Mouse (Mus musculus) testis, adult 2 months (tissue): ENCODE results near the gene Sfmbt1.

ENCODE experiments used
- CTCF ChIP-seq: fragments of 200-500 bp; IDR thresholded peaks from 2 replicates; pipeline ENCODE4 v1.5.1; 2012; ENCODE audit warnings: low read depth, mild to moderate bottlenecking, inconsistent platforms, low read length, moderate library complexity; ENCODE audit not compliant: control insufficient read depth, insufficient read depth, insufficient replicate concordance
- POLR2A ChIP-seq: fragments of 200-500 bp; IDR thresholded peaks from 2 replicates; pipeline ENCODE4 v1.6.1; 2012; ENCODE audit warnings: low read depth, mild to moderate bottlenecking, inconsistent platforms, low read length, moderate library complexity; ENCODE audit not compliant: control insufficient read depth

DNA sequence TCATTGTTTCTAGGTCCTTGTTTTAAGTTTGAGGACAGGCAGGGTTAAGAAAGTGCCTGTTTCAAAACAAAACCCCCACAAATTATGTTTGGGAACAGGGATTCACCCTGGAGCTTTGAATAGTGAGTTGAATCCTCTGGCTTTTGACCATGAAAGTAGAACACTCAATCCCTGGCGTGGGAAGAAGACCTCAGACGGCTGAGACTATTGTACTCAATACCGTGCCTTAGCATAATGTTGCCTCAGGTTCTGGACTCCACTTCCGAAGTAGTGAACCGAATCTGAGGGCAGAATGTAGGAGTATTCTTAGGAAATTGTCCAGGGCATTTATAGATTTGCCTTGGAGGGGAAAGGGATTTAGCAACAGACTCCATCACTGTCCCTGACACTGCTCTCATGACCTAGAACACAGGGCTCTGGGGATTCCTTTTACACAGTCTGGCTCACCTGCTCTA, 110.4 kb downstream of the Sfmbt1 start:
- no peak for TF ChIP-seq CTCF
- TF ChIP-seq POLR2A: no peak
